Mouse (Mus musculus): Measurements from ENCODE around the gene Pm20d1. TPM values are rescaled to one million over a fixed set of nuclear protein-coding genes. Genes with fewer than 3 reads are reported as not detected.

Gene Pm20d1
- polyA plus RNA-seq (2015; fragmentation: Nextera tagmentation; extraction: Ambion mirVana) = 5.7 and 6.5 TPM in 2 replicates

- H3K36me3 ChIP-seq (ENCODE audit: insufficient read depth, low read length) = no peaks in the 10 kb centered on the region
- H3K4me3 ChIP-seq (replicated peaks; ENCODE audit: low read depth, low read length) = peak within 1 kb of the TSS; percentile 22
- H3K4me1 ChIP-seq (replicated peaks; ENCODE audit: insufficient read depth, low read length) = no peaks in the 10 kb centered on the region
- H3K9ac ChIP-seq (ENCODE audit: low read depth, low read length) = peak within 1 kb of the TSS; percentile 47; the same call in 1 of the 2 replicates
- WGBS = 8% methylated on average over 26 of the region's 26 CpGs
- no peaks in the 10 kb centered on the region for H3K27me3 ChIP-seq (ENCODE audit: insufficient read depth, low read length)
- H3K9me3 ChIP-seq (replicated peaks; ENCODE audit: low read length) = no peaks in the 10 kb centered on the region
- peak within 1 kb of the TSS; percentile 54 for H3K4me2 ChIP-seq (ENCODE audit: low read length)
- TF ChIP-seq CTCF (IDR thresholded peaks at IDR 0.05; ENCODE audit: low read depth) = no peak
- no peak within 1 kb of the TSS for H3K27ac ChIP-seq
- ATAC-seq (replicated peaks; ENCODE audit: low FRiP score, low read depth) = peak; percentile 91
- DNase-seq (ENCODE audit: low spot score) = peak; percentile 55
Measured at GRCm38 (mm10) chr1:131797202-131797909, at the start of gene Pm20d1. Pm20d1 (plus strand) TSS chr1:131797381.

GRCm38 (mm10) chr1:131747761-131748160 is 49.4 kb upstream of the Pm20d1 start:
- ATAC-seq (replicated peaks; ENCODE audit: low FRiP score, low read depth) = no peak

GRCm38 (mm10) chr1:131748636-131749035 is 48.5 kb upstream of the Pm20d1 start:
- Histone ChIP-seq H3K9ac (ENCODE audit: low read depth, low read length) (no peak overlapping the region), H3K36me3 (ENCODE audit: insufficient read depth, low read length) (no peaks in the 10 kb centered on the region), H3K27ac (no peak overlapping the region), H3K4me3 (replicated peaks; ENCODE audit: low read depth, low read length) (no peak overlapping the region), H3K27me3 (ENCODE audit: insufficient read depth, low read length) (no peaks in the 10 kb centered on the region), H3K4me2 (ENCODE audit: low read length) (no peak overlapping the region), H3K9me3 (replicated peaks; ENCODE audit: low read length) (no peaks in the 10 kb centered on the region), H3K4me1 (replicated peaks; ENCODE audit: insufficient read depth, low read length) (no peaks in the 10 kb centered on the region)
- TF ChIP-seq CTCF (IDR thresholded peaks at IDR 0.05; ENCODE audit: low read depth) = no peak
- DNase-seq (ENCODE audit: low spot score) = no peak
- ATAC-seq (replicated peaks; ENCODE audit: low FRiP score, low read depth) = no peak
- whole genome bisulfite sequencing = 88% methylated on average over 2 of the region's 2 CpGs

More at GRCm38 (mm10) chr1:131747761-131748160, 49.4 kb upstream of the Pm20d1 start:
- Histone ChIP-seq H3K9me3 (replicated peaks; ENCODE audit: low read length) (no peaks in the 10 kb centered on the region), H3K4me2 (ENCODE audit: low read length) (no peak overlapping the region), H3K4me3 (replicated peaks; ENCODE audit: low read depth, low read length) (no peak overlapping the region), H3K36me3 (ENCODE audit: insufficient read depth, low read length) (no peaks in the 10 kb centered on the region), H3K4me1 (replicated peaks; ENCODE audit: insufficient read depth, low read length) (no peaks in the 10 kb centered on the region), H3K9ac (ENCODE audit: low read depth, low read length) (no peak overlapping the region), H3K27me3 (ENCODE audit: insufficient read depth, low read length) (no peaks in the 10 kb centered on the region), H3K27ac (no peak overlapping the region)
- TF ChIP-seq CTCF (IDR thresholded peaks at IDR 0.05; ENCODE audit: low read depth) = no peak
- no peak for DNase-seq (ENCODE audit: low spot score)
- 58% methylated on average over 2 of the region's 2 CpGs for WGBS

GRCm38 (mm10) chr1:131749706-131750545 is 47.3 kb upstream of the Pm20d1 start:
- Histone ChIP-seq H3K9me3 (replicated peaks; ENCODE audit: low read length) (no peaks in the 10 kb centered on the region), H3K27me3 (ENCODE audit: insufficient read depth, low read length) (no peaks in the 10 kb centered on the region), H3K27ac (no peak overlapping the region), H3K9ac (ENCODE audit: low read depth, low read length) (no peak overlapping the region), H3K36me3 (ENCODE audit: insufficient read depth, low read length) (no peaks in the 10 kb centered on the region), H3K4me3 (replicated peaks; ENCODE audit: low read depth, low read length) (no peak overlapping the region), H3K4me2 (ENCODE audit: low read length) (no peak overlapping the region), H3K4me1 (replicated peaks; ENCODE audit: insufficient read depth, low read length) (no peaks in the 10 kb centered on the region)
- no peak for TF ChIP-seq CTCF (IDR thresholded peaks at IDR 0.05; ENCODE audit: low read depth)
- 66% methylated on average over 15 of the region's 15 CpGs for WGBS
- DNase-seq (ENCODE audit: low spot score) = no peak
- no peak for ATAC-seq (replicated peaks; ENCODE audit: low FRiP score, low read depth)

- no peak for DNase-seq (ENCODE audit: low spot score)
- no peaks in the 10 kb centered on the region for H3K9me3 ChIP-seq (replicated peaks; ENCODE audit: low read length)
Measured at GRCm38 (mm10) chr1:131751181-131751890, 45.8 kb upstream of the Pm20d1 start.

GRCm38 (mm10) chr1:131751891-131752311 is 45.3 kb upstream of the Pm20d1 start:
- WGBS = 72% methylated on average over 10 of the region's 10 CpGs
- H3K9ac ChIP-seq (ENCODE audit: low read depth, low read length) = no peak overlapping the region
- no peak overlapping the region for H3K27ac ChIP-seq
- H3K4me2 ChIP-seq (ENCODE audit: low read length) = no peak overlapping the region
- no peak for DNase-seq (ENCODE audit: low spot score)
- H3K9me3 ChIP-seq (replicated peaks; ENCODE audit: low read length) = no peaks in the 10 kb centered on the region
- H3K36me3 ChIP-seq (ENCODE audit: insufficient read depth, low read length) = no peaks in the 10 kb centered on the region
- TF ChIP-seq CTCF (IDR thresholded peaks at IDR 0.05; ENCODE audit: low read depth) = no peak
- H3K4me3 ChIP-seq (replicated peaks; ENCODE audit: low read depth, low read length) = no peak overlapping the region
- H3K27me3 ChIP-seq (ENCODE audit: insufficient read depth, low read length) = no peaks in the 10 kb centered on the region
- no peaks in the 10 kb centered on the region for H3K4me1 ChIP-seq (replicated peaks; ENCODE audit: insufficient read depth, low read length)
- ATAC-seq (replicated peaks; ENCODE audit: low FRiP score, low read depth) = no peak

More at GRCm38 (mm10) chr1:131751181-131751890, 45.8 kb upstream of the Pm20d1 start:
- Histone ChIP-seq H3K4me2 (ENCODE audit: low read length) (no peak overlapping the region), H3K4me3 (replicated peaks; ENCODE audit: low read depth, low read length) (no peak overlapping the region), H3K9ac (ENCODE audit: low read depth, low read length) (no peak overlapping the region), H3K27ac (no peak overlapping the region), H3K27me3 (ENCODE audit: insufficient read depth, low read length) (no peaks in the 10 kb centered on the region), H3K36me3 (ENCODE audit: insufficient read depth, low read length) (no peaks in the 10 kb centered on the region), H3K4me1 (replicated peaks; ENCODE audit: insufficient read depth, low read length) (no peaks in the 10 kb centered on the region)
- TF ChIP-seq CTCF (IDR thresholded peaks at IDR 0.05; ENCODE audit: low read depth) = no peak
- ATAC-seq (replicated peaks; ENCODE audit: low FRiP score, low read depth) = no peak
- WGBS = 75% methylated on average over 3 of the region's 3 CpGs
